Mouse (Mus musculus): ENCODE measurements around the gene Mad2l1bp. TPM values are rescaled to one million over a fixed set of nuclear protein-coding genes. Genes with fewer than 3 reads are reported as not detected.

Mad2l1bp gene
- polyA plus RNA-seq, 1 experiment: 18.5 TPM

DNA sequence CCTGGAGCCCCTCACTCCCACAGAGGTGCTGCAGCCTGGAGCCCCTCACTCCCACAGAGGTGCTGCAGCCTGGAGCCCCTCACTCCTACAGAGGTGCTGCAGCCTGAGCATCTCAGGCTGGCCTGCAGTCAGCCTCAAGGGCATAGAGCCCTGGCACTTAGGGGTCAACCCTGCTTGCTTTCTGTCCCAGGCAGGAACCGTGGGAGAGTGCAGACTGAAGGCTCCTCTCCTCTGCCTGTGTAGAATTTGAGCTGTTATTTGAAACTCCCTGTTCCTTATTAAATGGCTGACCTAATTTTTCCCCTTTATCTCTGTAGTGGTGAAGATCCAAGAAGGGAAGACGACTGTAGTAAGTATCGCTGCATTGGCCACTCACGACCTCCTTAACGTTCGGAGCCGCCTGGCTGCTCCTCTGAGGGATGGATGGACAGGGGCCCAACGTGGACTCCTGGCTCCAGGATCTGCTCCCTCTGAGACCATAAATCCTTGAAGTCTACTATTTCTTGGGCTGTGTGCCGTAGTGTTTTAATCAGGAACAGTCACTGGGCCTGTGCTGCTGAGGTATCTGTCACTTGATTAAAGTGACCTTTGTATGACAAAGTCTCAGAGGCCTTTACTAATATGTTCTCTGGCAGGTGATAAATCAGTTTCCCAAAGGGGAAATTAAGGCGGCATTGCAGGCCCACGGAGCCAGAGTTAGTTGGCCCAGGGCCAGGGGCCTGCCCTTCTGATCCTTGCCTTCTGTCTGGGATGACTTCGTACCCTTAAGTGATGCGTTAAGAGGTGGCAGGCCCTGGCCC is 35.5 kb downstream of the Mad2l1bp start:
- no peak overlapping the region for H3K4me3 ChIP-seq (replicated peaks)
- TF ChIP-seq GATA1 (IDR thresholded peaks at IDR 0.05; ENCODE audit: borderline replicate concordance, low read length): no peak
- no peak for TF ChIP-seq FLI1 (IDR thresholded peaks at IDR 0.05; ENCODE audit: low read length)
- H3K9me3 ChIP-seq: no peaks in the 10 kb centered on the region
- no peaks in the 10 kb centered on the region for H3K27me3 ChIP-seq (replicated peaks)
- peaks cover 89% of the 10 kb centered on the region for H3K36me3 ChIP-seq (replicated peaks; ENCODE audit: low read length)
- peaks cover 24% of the 10 kb centered on the region for H3K4me1 ChIP-seq

DNA sequence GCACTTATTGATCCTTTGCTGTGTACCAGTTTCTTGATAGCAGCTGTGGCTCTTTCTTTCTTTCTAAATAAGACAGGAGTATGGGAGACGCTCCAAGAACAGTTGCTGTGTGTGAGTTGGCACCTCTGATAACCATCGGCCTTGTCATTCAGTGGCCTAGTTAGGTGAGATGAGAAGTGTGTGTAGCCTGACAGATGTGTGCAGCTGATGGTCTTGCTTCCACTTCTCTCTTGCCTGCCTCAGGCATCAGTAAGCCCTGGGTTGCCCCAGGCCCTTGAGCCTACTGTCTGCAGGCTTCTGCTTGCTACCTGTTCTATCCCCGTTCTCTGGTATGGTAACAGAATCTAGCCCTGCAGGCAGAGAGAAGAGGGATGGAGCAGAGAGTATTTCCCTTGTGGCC is 36.5 kb downstream of the Mad2l1bp start:
- TF ChIP-seq GATA1 (IDR thresholded peaks at IDR 0.05; ENCODE audit: borderline replicate concordance, low read length): no peak
- no peak for TF ChIP-seq FLI1 (IDR thresholded peaks at IDR 0.05; ENCODE audit: low read length)
- H3K4me3 ChIP-seq (replicated peaks): no peak overlapping the region
- peaks cover 84% of the 10 kb centered on the region for H3K36me3 ChIP-seq (replicated peaks; ENCODE audit: low read length)
- no peaks in the 10 kb centered on the region for H3K27me3 ChIP-seq (replicated peaks)
- peaks cover 32% of the 10 kb centered on the region for H3K4me1 ChIP-seq
- H3K9me3 ChIP-seq: no peaks in the 10 kb centered on the region

DNA sequence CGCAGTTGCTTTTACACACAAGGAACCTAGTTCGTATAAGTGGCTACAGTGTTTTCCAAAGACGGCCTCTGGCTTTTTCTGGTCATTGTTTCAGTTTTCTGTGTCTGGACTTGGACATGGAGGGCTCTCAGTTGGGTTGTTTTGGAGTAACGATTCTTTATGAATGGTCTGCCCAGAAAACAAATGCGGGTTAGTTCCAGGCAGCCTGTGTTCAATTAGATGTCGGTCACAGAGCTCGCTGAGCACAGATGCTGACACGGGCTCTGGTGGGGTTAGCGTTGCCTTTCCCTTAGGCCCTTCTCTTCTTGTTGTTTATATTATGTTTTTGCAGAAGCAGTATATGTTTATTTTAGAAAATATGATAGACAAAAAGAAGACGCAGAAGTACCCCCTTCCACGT is 37.2 kb downstream of the Mad2l1bp start:
- peaks cover 81% of the 10 kb centered on the region for H3K36me3 ChIP-seq (replicated peaks; ENCODE audit: low read length)

DNA sequence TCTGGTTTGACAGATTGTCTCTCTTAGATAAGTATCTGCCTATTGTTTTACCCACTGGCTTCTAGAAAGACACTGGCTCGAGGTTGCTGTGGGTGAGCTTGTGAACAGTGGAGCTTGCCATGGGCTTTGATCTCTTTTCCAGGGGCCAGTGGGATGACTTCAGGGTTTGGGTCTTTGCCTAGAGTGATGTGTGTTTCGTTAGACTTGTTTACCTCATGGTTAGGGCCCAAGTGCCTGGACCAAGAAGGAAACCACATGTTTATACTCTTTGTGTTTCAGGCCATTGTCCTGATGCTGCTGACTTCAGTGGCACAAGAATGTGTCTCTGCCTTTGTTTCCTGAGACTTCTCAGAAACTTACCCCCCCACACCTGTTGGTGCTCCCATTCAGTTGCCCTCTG is 37.9 kb downstream of the Mad2l1bp start:
- TF ChIP-seq FLI1 (IDR thresholded peaks at IDR 0.05; ENCODE audit: low read length): no peak
- no peak for TF ChIP-seq GATA1 (IDR thresholded peaks at IDR 0.05; ENCODE audit: borderline replicate concordance, low read length)
- Histone ChIP-seq H3K27me3 (replicated peaks) (no peaks in the 10 kb centered on the region), H3K9me3 (no peaks in the 10 kb centered on the region), H3K36me3 (replicated peaks; ENCODE audit: low read length) (peaks cover 80% of the 10 kb centered on the region), H3K4me1 (peaks cover 37% of the 10 kb centered on the region), H3K4me3 (replicated peaks) (no peak overlapping the region)

More for the DNA sequence above, 37.2 kb downstream of the Mad2l1bp start:
- no peak overlapping the region for H3K4me3 ChIP-seq (replicated peaks)
- peaks cover 37% of the 10 kb centered on the region for H3K4me1 ChIP-seq
- H3K27me3 ChIP-seq (replicated peaks): no peaks in the 10 kb centered on the region
- TF ChIP-seq FLI1 (IDR thresholded peaks at IDR 0.05; ENCODE audit: low read length) (no peak), GATA1 (IDR thresholded peaks at IDR 0.05; ENCODE audit: borderline replicate concordance, low read length) (no peak)
- H3K9me3 ChIP-seq: no peaks in the 10 kb centered on the region

DNA sequence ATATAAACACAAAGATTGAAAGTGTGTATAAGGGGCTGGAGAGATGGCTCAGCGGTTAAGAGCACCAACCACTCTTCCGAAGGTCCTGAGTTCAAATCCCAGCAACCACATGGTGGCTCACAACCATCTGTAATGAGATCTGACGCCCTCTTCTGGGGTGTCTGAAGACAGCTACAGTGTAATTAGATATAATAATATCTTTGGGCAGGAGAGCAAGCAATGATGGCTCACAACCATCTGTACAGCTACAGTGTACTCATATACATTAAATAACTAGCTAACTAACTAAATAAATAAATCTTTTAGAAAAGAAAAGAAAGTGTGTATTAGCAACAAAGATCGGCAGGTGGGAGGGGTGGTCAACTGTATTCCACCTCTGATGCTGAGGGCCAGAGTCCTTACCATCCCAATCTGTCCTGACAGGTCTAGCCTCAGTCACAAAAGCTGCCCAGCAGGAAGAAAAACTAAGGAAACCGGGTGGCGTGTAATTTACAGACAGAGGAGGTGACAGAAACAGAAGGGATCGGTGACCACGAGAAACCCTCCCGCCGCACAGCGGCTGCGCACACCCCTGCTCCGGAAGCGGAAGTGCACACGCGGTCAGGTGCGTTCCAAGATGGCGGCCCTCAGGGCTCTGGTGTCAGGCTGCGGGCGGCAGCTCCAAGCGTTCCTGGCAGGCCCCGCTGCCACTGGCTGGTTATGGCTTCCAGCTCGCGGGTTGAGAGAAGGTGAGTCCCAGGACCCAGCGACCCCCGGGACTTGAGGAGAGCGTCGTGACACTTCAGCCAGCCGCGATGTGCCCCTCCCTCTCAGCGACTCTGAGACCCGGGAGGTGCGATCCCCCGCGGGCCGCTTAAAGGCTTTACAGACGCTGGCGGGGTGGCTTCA is 42.7 kb downstream of the Mad2l1bp start, which contains the start of gene Mrps18a:
TSS of gene Mrps18a (plus strand) at position 585 of the 888 bp plus-strand sequence.
- Histone ChIP-seq H3K36me3 (replicated peaks; ENCODE audit: low read length) (peaks cover 31% of the 10 kb centered on the region), H3K27me3 (replicated peaks) (peaks cover 5% of the 10 kb centered on the region), H3K9me3 (no peaks in the 10 kb centered on the region), H3K4me3 (replicated peaks) (peak within 1 kb of the TSS; percentile 94), H3K4me1 (peaks cover 31% of the 10 kb centered on the region)
- TF ChIP-seq GATA1 (IDR thresholded peaks at IDR 0.05; ENCODE audit: borderline replicate concordance, low read length) (no peak), FLI1 (IDR thresholded peaks at IDR 0.05; ENCODE audit: low read length) (peak; percentile 31; the same call in 1 of the 2 replicates)

DNA sequence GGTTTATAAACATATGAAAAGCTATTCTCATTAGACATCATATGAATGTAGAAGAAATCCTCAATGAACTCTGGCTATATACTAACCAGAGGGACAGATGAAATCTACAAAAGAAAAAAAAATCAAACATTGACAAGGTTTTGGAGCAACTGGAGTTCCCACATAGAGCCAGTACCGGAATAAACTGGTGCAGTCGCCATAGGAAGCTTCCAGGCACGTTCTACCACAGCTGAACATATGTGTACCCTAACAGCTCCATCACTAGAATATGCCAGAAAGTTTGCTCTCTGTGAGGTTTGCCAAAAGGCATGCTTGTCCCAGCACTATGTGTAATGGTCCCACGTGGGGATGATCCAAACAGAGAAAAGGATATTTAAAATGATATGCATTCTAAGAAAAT is 45.1 kb downstream of the Mad2l1bp start:
- Histone ChIP-seq H3K4me3 (replicated peaks) (no peak overlapping the region), H3K4me1 (peaks cover 28% of the 10 kb centered on the region), H3K9me3 (no peaks in the 10 kb centered on the region), H3K27me3 (replicated peaks) (peaks cover 12% of the 10 kb centered on the region), H3K36me3 (replicated peaks; ENCODE audit: low read length) (peaks cover 8% of the 10 kb centered on the region)
- TF ChIP-seq FLI1 (IDR thresholded peaks at IDR 0.05; ENCODE audit: low read length) (no peak), GATA1 (IDR thresholded peaks at IDR 0.05; ENCODE audit: borderline replicate concordance, low read length) (no peak)

DNA sequence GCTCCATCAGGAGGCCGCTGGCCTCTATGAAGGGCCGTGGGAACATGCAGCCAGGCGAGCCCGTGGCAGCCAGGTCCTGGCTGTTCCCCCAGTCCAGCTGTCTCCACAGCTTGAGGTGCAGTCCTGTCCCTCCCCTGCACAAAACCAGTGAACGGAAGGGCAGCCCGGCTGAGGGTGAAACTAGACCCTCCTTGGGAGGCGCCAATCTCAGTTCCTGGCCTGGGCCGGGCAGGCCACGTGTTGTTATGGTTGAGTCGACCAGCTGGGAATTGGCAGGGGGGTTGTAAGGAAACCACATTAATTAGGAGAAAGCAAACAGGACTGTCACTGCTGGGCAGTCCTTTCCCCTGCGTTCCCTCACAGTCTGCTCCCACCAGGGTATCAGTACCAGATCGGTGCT is 48.9 kb downstream of the Mad2l1bp start:
- no peak for TF ChIP-seq GATA1 (IDR thresholded peaks at IDR 0.05; ENCODE audit: borderline replicate concordance, low read length)
- TF ChIP-seq FLI1 (IDR thresholded peaks at IDR 0.05; ENCODE audit: low read length): no peak
- H3K4me3 ChIP-seq (replicated peaks): no peak overlapping the region
- no peaks in the 10 kb centered on the region for H3K9me3 ChIP-seq
- H3K4me1 ChIP-seq: peaks cover 40% of the 10 kb centered on the region
- peaks cover 14% of the 10 kb centered on the region for H3K27me3 ChIP-seq (replicated peaks)
- H3K36me3 ChIP-seq (replicated peaks; ENCODE audit: low read length): no peaks in the 10 kb centered on the region

DNA sequence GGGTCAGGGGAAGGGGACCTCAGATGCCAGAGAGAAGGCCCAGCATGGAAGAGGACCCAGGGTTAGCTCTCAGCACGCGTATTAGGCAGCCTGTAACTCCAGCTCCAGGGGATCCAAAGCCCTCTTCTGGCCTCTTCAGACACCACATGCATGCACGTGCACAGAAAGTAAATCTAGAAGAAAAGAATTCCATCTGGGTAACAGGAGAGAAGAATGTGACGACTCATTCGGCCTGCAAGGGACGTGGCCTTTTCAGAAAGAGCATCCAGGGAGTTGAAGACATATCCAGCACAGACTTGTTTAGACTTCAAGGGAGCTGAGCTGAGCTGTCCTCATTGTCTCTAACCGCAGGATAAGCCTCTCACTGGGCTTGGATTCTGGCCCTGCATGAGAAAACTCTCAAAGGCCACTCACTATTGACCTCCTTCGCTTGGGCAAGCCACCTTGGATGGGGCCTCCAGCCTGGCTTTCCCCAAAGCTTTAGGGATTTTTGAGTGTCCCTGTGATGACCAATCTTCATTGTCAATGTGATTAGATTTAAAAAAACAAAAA is 50.7 kb downstream of the Mad2l1bp start:
- H3K27me3 ChIP-seq (replicated peaks): peaks cover 21% of the 10 kb centered on the region

DNA sequence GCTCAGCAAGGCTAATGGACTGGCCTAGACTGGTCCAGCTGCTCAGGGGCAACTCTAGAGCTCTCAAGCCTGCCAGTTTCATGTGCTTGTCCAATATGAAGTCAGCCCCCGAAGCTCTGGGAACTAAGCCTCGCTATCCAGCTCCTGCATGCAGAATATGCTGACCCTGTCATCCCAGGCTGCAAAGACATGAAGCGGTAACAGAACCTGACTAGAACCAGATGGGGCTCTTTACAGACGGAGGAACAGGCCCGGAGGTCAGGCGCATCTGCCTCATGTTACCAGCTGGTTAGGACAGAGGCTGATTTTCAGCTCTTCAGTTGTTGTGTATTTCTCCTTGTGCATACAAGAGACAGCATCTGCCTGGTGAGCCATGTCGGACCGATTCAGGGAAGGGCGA is 51.4 kb downstream of the Mad2l1bp start:
- Histone ChIP-seq H3K36me3 (replicated peaks; ENCODE audit: low read length) (no peaks in the 10 kb centered on the region), H3K27me3 (replicated peaks) (peaks cover 18% of the 10 kb centered on the region), H3K4me1 (peaks cover 49% of the 10 kb centered on the region), H3K9me3 (no peaks in the 10 kb centered on the region), H3K4me3 (replicated peaks) (no peak overlapping the region)
- no peak for TF ChIP-seq GATA1 (IDR thresholded peaks at IDR 0.05; ENCODE audit: borderline replicate concordance, low read length)
- TF ChIP-seq FLI1 (IDR thresholded peaks at IDR 0.05; ENCODE audit: low read length): no peak

More for the DNA sequence above, 50.7 kb downstream of the Mad2l1bp start:
- peaks cover 49% of the 10 kb centered on the region for H3K4me1 ChIP-seq
- no peaks in the 10 kb centered on the region for H3K36me3 ChIP-seq (replicated peaks; ENCODE audit: low read length)
- no peaks in the 10 kb centered on the region for H3K9me3 ChIP-seq
- no peak overlapping the region for H3K4me3 ChIP-seq (replicated peaks)
- no peak for TF ChIP-seq FLI1 (IDR thresholded peaks at IDR 0.05; ENCODE audit: low read length)
- TF ChIP-seq GATA1 (IDR thresholded peaks at IDR 0.05; ENCODE audit: borderline replicate concordance, low read length): no peak
